Mouse (Mus musculus) MEL (cell line): ENCODE measurements at regions not wholly inside any gene's neighbourhood (a gene's known extent, or its start where the extent isn't known, plus 50 kb on each side); places are given as distances from the start of the nearest gene placed in this dataset.

Experiments used
- BHLHE40 ChIP-seq: IDR thresholded peaks from 2 replicates; pipeline ENCODE4 v1.6.1; 2012; ENCODE audit warnings: low read depth, mild to moderate bottlenecking, inconsistent platforms, low read length, improper control_type of control experiment, borderline replicate concordance
- CTCF ChIP-seq, 3 experiments: IDR thresholded peaks in 2 of 3; conservative IDR thresholded peaks in 1 of 3; 2 replicates each; pipeline ENCODE4 v1.5.1; 2011 to 2012; ENCODE audit warnings: low read length in 3 of 3, low read depth in 2 of 3, mild to moderate bottlenecking in 2 of 3, improper control_type of control experiment in 1 of 3, inconsistent platforms in 1 of 3, mixed read lengths in 1 of 3, moderate library complexity in 1 of 3; ENCODE audit not compliant: control insufficient read depth in 1 of 3, insufficient read depth in 1 of 3, poor library complexity in 1 of 3, severe bottlenecking in 1 of 3
- NRF1 ChIP-seq: IDR thresholded peaks from 2 replicates; pipeline ENCODE4 v1.6.1; 2014; ENCODE audit warnings: low read depth, mild to moderate bottlenecking, inconsistent platforms, low read length, improper control_type of control experiment, moderate library complexity; ENCODE audit not compliant: poor library complexity, insufficient read depth, severe bottlenecking

- TF ChIP-seq BHLHE40 (no peak), CTCF (IDR thresholded peaks at IDR 0.05 in 2 of 3, conservative IDR thresholded peaks at IDR 0.05 in 1 of 3; ENCODE audit: control insufficient read depth in 1 of 3, insufficient read depth in 1 of 3, low read depth in 2 of 3, low read length in 3 of 3, poor library complexity in 1 of 3, severe bottlenecking in 1 of 3) (no peak), NRF1 (no peak)
Observed at GRCm38 (mm10) chr11:25040983-25041382, 963.1 kb downstream of the Bcl11a start.
